Mouse (Mus musculus): ENCODE results near the gene Mog.

DNA sequence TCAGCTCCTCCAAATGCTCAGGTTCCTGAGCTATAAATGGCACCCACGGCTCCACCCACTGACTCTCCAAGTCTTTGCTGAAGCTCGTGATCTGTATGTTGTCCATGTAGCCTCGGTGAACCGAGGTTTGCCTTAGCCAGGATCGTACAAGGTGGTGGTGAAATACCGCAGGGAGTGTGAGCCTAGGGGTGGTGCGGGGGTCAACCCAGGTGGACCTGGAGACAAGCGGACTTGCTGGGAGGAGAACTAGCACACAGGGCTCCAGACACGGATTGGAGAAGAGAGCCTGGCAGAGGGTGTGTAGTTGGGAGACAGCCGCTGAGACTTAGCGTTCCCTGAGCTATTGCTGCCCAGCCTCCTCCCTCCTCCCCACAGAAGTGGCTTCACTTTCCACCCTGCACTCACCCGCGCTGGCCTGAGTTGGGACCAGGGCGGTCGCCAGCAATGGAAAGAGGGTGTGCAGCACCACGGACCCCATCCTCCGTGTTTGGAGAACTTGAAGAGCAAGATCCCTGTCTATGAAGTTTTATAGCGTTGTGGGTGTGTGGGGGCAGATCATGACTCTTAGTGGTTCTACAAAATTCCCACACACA, 41.9 kb downstream of the Mog start, which contains the start of gene 2410137M14Rik:
- no peak for TF ChIP-seq FLI1 (IDR thresholded peaks at IDR 0.05; ENCODE audit: low read length)
- TF ChIP-seq GATA1 (IDR thresholded peaks at IDR 0.05; ENCODE audit: borderline replicate concordance, low read length) = no peak
